Mouse (Mus musculus): Measurements from ENCODE around the gene Oog4. TPM values are rescaled to one million over a fixed set of nuclear protein-coding genes. Genes with fewer than 3 reads are reported as not detected.

Gene Oog4
- polyA plus RNA-seq, 1 experiment from 2014 or later, result not detected

Other genes starting within 250 kb of the Oog4 start
- gene Prdm2, start 237.3 kb downstream of the Oog4 start, polyA plus RNA-seq (2014; fragmentation: Nextera tagmentation; extraction: Ambion mirVana), result 13.1 and 16.7 TPM in 2 replicates
- 65.5 and 70.1 TPM in 2 replicates for gene Pdpn, start 150.8 kb downstream of the Oog4 start, polyA plus RNA-seq (2014; fragmentation: Nextera tagmentation; extraction: Ambion mirVana)
- 0.09 TPM in 1 of 2 replicates, not detected in the other for gene Lrrc38, start 100.6 kb downstream of the Oog4 start, polyA plus RNA-seq (2014; fragmentation: Nextera tagmentation; extraction: Ambion mirVana)
- gene Pramel1, start 55.9 kb downstream of the Oog4 start, polyA plus RNA-seq (2014; fragmentation: Nextera tagmentation; extraction: Ambion mirVana), result not detected in 2 replicates
- 15.6 and 16.3 TPM in 2 replicates for gene Pramef8, start 37.9 kb downstream of the Oog4 start, polyA plus RNA-seq (2014; fragmentation: Nextera tagmentation; extraction: Ambion mirVana)
- gene Gm13043, start 61.0 kb upstream of the Oog4 start, polyA plus RNA-seq (2014; fragmentation: Nextera tagmentation; extraction: Ambion mirVana), result not detected in 2 replicates
- gene Gm13040, start 85.6 kb upstream of the Oog4 start, polyA plus RNA-seq (2014; fragmentation: Nextera tagmentation; extraction: Ambion mirVana), result not detected in 2 replicates
- not detected in 2 replicates for gene BC080695, start 101.4 kb upstream of the Oog4 start, polyA plus RNA-seq (2014; fragmentation: Nextera tagmentation; extraction: Ambion mirVana)
- gene Gm13057, start 101.4 kb upstream of the Oog4 start, polyA plus RNA-seq (2014; fragmentation: Nextera tagmentation; extraction: Ambion mirVana), result not detected in 2 replicates
- gene Gm13083, start 164.7 kb upstream of the Oog4 start, polyA plus RNA-seq (2014; fragmentation: Nextera tagmentation; extraction: Ambion mirVana), result not detected in 2 replicates
- not detected in 2 replicates for gene Gm13088, start 206.9 kb upstream of the Oog4 start, polyA plus RNA-seq (2014; fragmentation: Nextera tagmentation; extraction: Ambion mirVana)

Data from forebrain, embryonic 14.5 days (tissue).